Mouse (Mus musculus) embryonic fibroblast, embryonic 13.5 days (primary cell): ENCODE measurements around the gene Vhl.

ENCODE experiments used
- CTCF ChIP-seq: IDR thresholded peaks from 2 replicates; pipeline ENCODE4 v1.5.1; 2011; ENCODE audit warnings: mild to moderate bottlenecking, control low read depth, low read length, moderate library complexity, borderline replicate concordance; ENCODE audit not compliant: insufficient read depth
- POLR2A ChIP-seq: IDR thresholded peaks from 2 replicates; pipeline ENCODE4 v1.6.1; 2011; ENCODE audit warnings: low read depth, mild to moderate bottlenecking, control low read depth, low read length, moderate library complexity

DNA sequence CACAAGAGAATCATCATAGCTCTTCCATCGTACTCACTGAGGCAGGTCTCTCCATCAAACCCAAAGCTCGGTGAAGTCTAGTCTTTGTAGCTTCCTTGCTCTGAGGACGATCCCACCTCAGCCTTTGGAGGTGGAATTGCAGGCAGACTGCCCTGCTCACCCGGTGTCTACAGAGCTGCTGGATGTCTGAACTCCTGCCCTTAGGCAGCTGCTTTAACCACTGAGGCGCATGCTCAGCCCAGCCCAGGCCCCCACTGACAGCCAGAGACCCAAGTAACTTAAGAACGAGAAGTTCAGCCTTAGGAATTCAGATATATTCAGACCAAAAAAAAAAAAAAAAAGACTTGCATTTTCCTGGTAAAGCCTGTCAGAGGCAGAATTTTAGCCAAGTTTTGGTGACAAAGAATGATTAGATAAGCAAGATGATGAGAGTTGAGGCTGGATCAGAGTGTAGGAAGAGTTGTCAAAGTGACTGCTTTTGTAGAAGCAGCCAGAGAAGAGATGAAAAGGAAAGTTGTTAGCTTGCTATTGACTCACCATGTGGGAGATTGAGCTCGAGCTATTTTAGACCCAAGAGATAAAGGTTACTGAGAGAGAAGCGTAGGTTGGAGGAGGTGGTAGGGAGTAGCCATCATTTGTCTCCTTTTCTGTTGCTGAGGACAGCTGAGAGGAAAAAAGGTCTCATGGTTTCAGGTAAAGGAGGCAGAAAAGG lies 11.3 kb upstream of the Vhl start:
- no peak for TF ChIP-seq POLR2A
- no peak for TF ChIP-seq CTCF
